Mouse (Mus musculus): ENCODE data around the gene Golim4. TPM values are rescaled to one million over a fixed set of nuclear protein-coding genes. Genes with fewer than 3 reads are reported as not detected.

Gene Golim4
- polyA plus RNA-seq, 1 experiment from 2014 or later = 18.8 TPM

GRCm38 (mm10) chr3:75910257-75910656 is 46.5 kb downstream of the Golim4 start:
- no peaks in the 10 kb centered on the region for H3K27me3 ChIP-seq (replicated peaks)
- no peaks in the 10 kb centered on the region for H3K36me3 ChIP-seq (replicated peaks)
- ATAC-seq (replicated peaks) = peak; percentile 71
- no peak overlapping the region for H3K9ac ChIP-seq
- H3K4me2 ChIP-seq = no peak overlapping the region
- H3K4me1 ChIP-seq = no peaks in the 10 kb centered on the region
- no peaks in the 10 kb centered on the region for H3K9me3 ChIP-seq
- H3K4me3 ChIP-seq = no peak overlapping the region
- H3K27ac ChIP-seq = no peak overlapping the region
- 19% methylated on average over 4 of the region's 4 CpGs for WGBS

- H3K27me3 ChIP-seq (replicated peaks) = no peaks in the 10 kb centered on the region
- H3K9ac ChIP-seq = no peak overlapping the region
- ATAC-seq (replicated peaks) = peak; percentile 94
- no peak overlapping the region for H3K4me3 ChIP-seq
- 54% methylated on average over 11 of the region's 11 CpGs for WGBS
- H3K4me1 ChIP-seq = 0 out of 2 replicates have a peak, but pooled peaks cover 4% of the 10 kb centered on the region
- no peak overlapping the region for H3K4me2 ChIP-seq
- H3K36me3 ChIP-seq (replicated peaks) = no peaks in the 10 kb centered on the region
- no peaks in the 10 kb centered on the region for H3K9me3 ChIP-seq
- no peak overlapping the region for H3K27ac ChIP-seq
Observed at GRCm38 (mm10) chr3:75901903-75902598, 54.7 kb downstream of the Golim4 start.

GRCm38 (mm10) chr3:75895075-75895474 is 61.7 kb downstream of the Golim4 start:
- Histone ChIP-seq H3K27me3 (replicated peaks) (no peaks in the 10 kb centered on the region), H3K27ac (no peak overlapping the region), H3K36me3 (replicated peaks) (no peaks in the 10 kb centered on the region), H3K9ac (no peak overlapping the region), H3K9me3 (no peaks in the 10 kb centered on the region), H3K4me3 (no peak overlapping the region), H3K4me1 (no peaks in the 10 kb centered on the region), H3K4me2 (no peak overlapping the region)
- WGBS = 95% methylated on average over 5 of the region's 5 CpGs
- ATAC-seq (replicated peaks) = no peak

GRCm38 (mm10) chr3:75891581-75891980 is 65.2 kb downstream of the Golim4 start:
- no peak overlapping the region for H3K27ac ChIP-seq
- H3K4me1 ChIP-seq = no peaks in the 10 kb centered on the region
- H3K36me3 ChIP-seq (replicated peaks) = no peaks in the 10 kb centered on the region
- H3K27me3 ChIP-seq (replicated peaks) = no peaks in the 10 kb centered on the region
- no peak for ATAC-seq (replicated peaks)
- no peak overlapping the region for H3K9ac ChIP-seq
- WGBS = 94% methylated on average over 3 of the region's 3 CpGs
- no peaks in the 10 kb centered on the region for H3K9me3 ChIP-seq
- no peak overlapping the region for H3K4me3 ChIP-seq
- no peak overlapping the region for H3K4me2 ChIP-seq

- 100% methylated on average over 1 of the region's 1 CpGs for WGBS
- no peak overlapping the region for H3K9ac ChIP-seq
- no peak overlapping the region for H3K27ac ChIP-seq
- H3K36me3 ChIP-seq (replicated peaks) = no peaks in the 10 kb centered on the region
- no peaks in the 10 kb centered on the region for H3K27me3 ChIP-seq (replicated peaks)
- no peak for ATAC-seq (replicated peaks)
- no peaks in the 10 kb centered on the region for H3K4me1 ChIP-seq
- H3K9me3 ChIP-seq = no peaks in the 10 kb centered on the region
- H3K4me3 ChIP-seq = no peak overlapping the region
- H3K4me2 ChIP-seq = no peak overlapping the region
Observed at GRCm38 (mm10) chr3:75889323-75889722, 67.4 kb downstream of the Golim4 start.

- Histone ChIP-seq H3K27me3 (replicated peaks) (no peaks in the 10 kb centered on the region), H3K4me3 (no peak overlapping the region), H3K4me1 (no peaks in the 10 kb centered on the region), H3K4me2 (no peak overlapping the region), H3K27ac (no peak overlapping the region), H3K9me3 (no peaks in the 10 kb centered on the region), H3K36me3 (replicated peaks) (peaks cover 7% of the 10 kb centered on the region; the same call in 1 of the 2 replicates), H3K9ac (no peak overlapping the region)
- no peak for ATAC-seq (replicated peaks)
- WGBS = 98% methylated on average over 1 of the region's 1 CpGs
Observed at GRCm38 (mm10) chr3:75881582-75881981, 75.2 kb downstream of the Golim4 start.

GRCm38 (mm10) chr3:75879269-75879668 is 77.5 kb downstream of the Golim4 start:
- 87% methylated on average over 2 of the region's 2 CpGs for WGBS
- ATAC-seq (replicated peaks) = no peak
- no peaks in the 10 kb centered on the region for H3K4me1 ChIP-seq
- no peaks in the 10 kb centered on the region for H3K9me3 ChIP-seq
- H3K36me3 ChIP-seq (replicated peaks) = peaks cover 7% of the 10 kb centered on the region; the same call in 1 of the 2 replicates
- no peak overlapping the region for H3K9ac ChIP-seq
- H3K4me3 ChIP-seq = no peak overlapping the region
- no peaks in the 10 kb centered on the region for H3K27me3 ChIP-seq (replicated peaks)
- no peak overlapping the region for H3K27ac ChIP-seq
- no peak overlapping the region for H3K4me2 ChIP-seq

GRCm38 (mm10) chr3:75868886-75869285 is 87.9 kb downstream of the Golim4 start:
- Histone ChIP-seq H3K27ac (no peak overlapping the region), H3K4me1 (no peaks in the 10 kb centered on the region), H3K9ac (no peak overlapping the region), H3K4me3 (no peak overlapping the region), H3K27me3 (replicated peaks) (no peaks in the 10 kb centered on the region), H3K4me2 (no peak overlapping the region), H3K36me3 (replicated peaks) (no peaks in the 10 kb centered on the region), H3K9me3 (no peaks in the 10 kb centered on the region)
- ATAC-seq (replicated peaks) = no peak
- WGBS = 74% methylated on average over 1 of the region's 1 CpGs

- H3K4me3 ChIP-seq = no peak overlapping the region
- 39% methylated on average over 2 of the region's 2 CpGs for WGBS
Observed at GRCm38 (mm10) chr3:75864203-75864602, 92.5 kb downstream of the Golim4 start.

GRCm38 (mm10) chr3:75861677-75862076 is 95.1 kb downstream of the Golim4 start:
- Histone ChIP-seq H3K4me1 (no peaks in the 10 kb centered on the region), H3K27me3 (replicated peaks) (no peaks in the 10 kb centered on the region), H3K9me3 (no peaks in the 10 kb centered on the region), H3K4me2 (no peak overlapping the region), H3K27ac (no peak overlapping the region), H3K36me3 (replicated peaks) (no peaks in the 10 kb centered on the region), H3K9ac (no peak overlapping the region), H3K4me3 (no peak overlapping the region)
- 31% methylated on average over 4 of the region's 4 CpGs for WGBS
- no peak for ATAC-seq (replicated peaks)

More at GRCm38 (mm10) chr3:75864203-75864602, 92.5 kb downstream of the Golim4 start:
- Histone ChIP-seq H3K36me3 (replicated peaks) (no peaks in the 10 kb centered on the region), H3K4me1 (no peaks in the 10 kb centered on the region), H3K27ac (no peak overlapping the region), H3K9ac (no peak overlapping the region), H3K27me3 (replicated peaks) (no peaks in the 10 kb centered on the region), H3K9me3 (no peaks in the 10 kb centered on the region), H3K4me2 (no peak overlapping the region)
- no peak for ATAC-seq (replicated peaks)

GRCm38 (mm10) chr3:75860760-75861159 is 96.0 kb downstream of the Golim4 start:
- 86% methylated on average over 12 of the region's 12 CpGs for WGBS
- no peak overlapping the region for H3K27ac ChIP-seq
- no peak for ATAC-seq (replicated peaks)

GRCm38 (mm10) chr3:75835286-75835967 is 121.3 kb downstream of the Golim4 start:
- H3K27me3 ChIP-seq (replicated peaks) = no peaks in the 10 kb centered on the region
- H3K4me1 ChIP-seq = no peaks in the 10 kb centered on the region
- no peak for ATAC-seq (replicated peaks)
- H3K27ac ChIP-seq = no peak overlapping the region
- no peak overlapping the region for H3K4me2 ChIP-seq
- whole genome bisulfite sequencing = 79% methylated on average over 5 of the region's 5 CpGs
- H3K36me3 ChIP-seq (replicated peaks) = no peaks in the 10 kb centered on the region
- H3K9ac ChIP-seq = no peak overlapping the region
- H3K9me3 ChIP-seq = no peaks in the 10 kb centered on the region
- H3K4me3 ChIP-seq = no peak overlapping the region

More at GRCm38 (mm10) chr3:75860760-75861159, 96.0 kb downstream of the Golim4 start:
- Histone ChIP-seq H3K4me1 (no peaks in the 10 kb centered on the region), H3K27me3 (replicated peaks) (no peaks in the 10 kb centered on the region), H3K4me2 (no peak overlapping the region), H3K4me3 (no peak overlapping the region), H3K9me3 (no peaks in the 10 kb centered on the region), H3K9ac (no peak overlapping the region), H3K36me3 (replicated peaks) (no peaks in the 10 kb centered on the region)

GRCm38 (mm10) chr3:75834827-75835226 is 121.9 kb downstream of the Golim4 start:
- 88% methylated on average over 2 of the region's 2 CpGs for WGBS
- ATAC-seq (replicated peaks) = no peak
- H3K4me1 ChIP-seq = no peaks in the 10 kb centered on the region
- no peaks in the 10 kb centered on the region for H3K36me3 ChIP-seq (replicated peaks)
- H3K9me3 ChIP-seq = no peaks in the 10 kb centered on the region
- no peak overlapping the region for H3K4me2 ChIP-seq
- no peaks in the 10 kb centered on the region for H3K27me3 ChIP-seq (replicated peaks)
- no peak overlapping the region for H3K4me3 ChIP-seq
- no peak overlapping the region for H3K9ac ChIP-seq
- H3K27ac ChIP-seq = no peak overlapping the region
